Mouse (Mus musculus) CH12.LX (cell line): ENCODE data around the gene Tnxb. TPM values are rescaled to one million over a fixed set of nuclear protein-coding genes. Genes with fewer than 3 reads are reported as not detected.

Experiments
- DNase-seq: peaks from one replicate; pipeline ENCODE4 v3.0.0-alpha.2; 2013; ENCODE audit errors: extremely low read depth
- H3K27ac ChIP-seq: 2 replicates; pipeline ENCODE4 v1.5.1; 2012; ENCODE audit warnings: low read depth, mild to moderate bottlenecking, control low read depth, moderate library complexity; ENCODE audit not compliant: insufficient read depth
- H3K27me3 ChIP-seq: replicated peaks from 2 replicates; pipeline ENCODE3; 2012; ENCODE audit warnings: inconsistent platforms
- H3K36me3 ChIP-seq, 2 experiments: replicated peaks in 1 of 2; 2 replicates each; pipeline versions ENCODE3 to v1.6.1; 2012; ENCODE audit warnings: inconsistent platforms in 1 of 2, low read length in 1 of 2, mild to moderate bottlenecking in 1 of 2, mixed read lengths in 1 of 2, moderate library complexity in 1 of 2; ENCODE audit not compliant: control insufficient read depth in 1 of 2, insufficient read depth in 1 of 2
- H3K4me1 ChIP-seq, 2 experiments: 2 replicates each; pipeline ENCODE4 v1.6.1; 2012; ENCODE audit warnings: inconsistent platforms in 1 of 2, moderate library complexity in 1 of 2; ENCODE audit not compliant: insufficient read depth in 2 of 2, control insufficient read depth in 1 of 2
- H3K4me2 ChIP-seq: 2 replicates; pipeline ENCODE4 v1.6.1; 2012; ENCODE audit warnings: low read depth, mild to moderate bottlenecking, control low read depth; ENCODE audit not compliant: poor library complexity, insufficient read depth, severe bottlenecking
- H3K4me3 ChIP-seq, 3 experiments: fragments of 150-350 bp in 1 of 3; sonication (generic) in 1 of 3; replicated peaks in 1 of 3; 2 replicates each; pipeline versions ENCODE3 to v1.5.1; 2011 to 2012; ENCODE audit warnings: low read depth in 2 of 3, low read length in 2 of 3, mild to moderate bottlenecking in 2 of 3, moderate library complexity in 2 of 3, control low read depth in 1 of 3, improper control_type of control experiment in 1 of 3, inconsistent platforms in 1 of 3, mixed read lengths in 1 of 3; ENCODE audit not compliant: poor library complexity in 1 of 3
- H3K79me2 ChIP-seq: replicated peaks from 2 replicates; pipeline ENCODE4 v1.6.1; 2012; ENCODE audit warnings: mild to moderate bottlenecking, moderate library complexity; ENCODE audit not compliant: control insufficient read depth, poor library complexity, insufficient read depth, severe bottlenecking; ENCODE audit errors: extremely low read depth
- H3K9ac ChIP-seq: 2 replicates; pipeline ENCODE4 v1.6.1; 2012; ENCODE audit warnings: low read depth, mild to moderate bottlenecking, control low read depth, moderate library complexity; ENCODE audit not compliant: insufficient read depth
- H3K9me3 ChIP-seq: replicated peaks from 2 replicates; pipeline ENCODE3; 2012; ENCODE audit warnings: low read length, inconsistent platforms, mixed read lengths
- CTCF ChIP-seq, 2 experiments: IDR thresholded peaks in 1 of 2; conservative IDR thresholded peaks in 1 of 2; 2 replicates each; pipeline ENCODE4 v1.5.1; 2011 to 2012; ENCODE audit warnings: low read depth in 2 of 2, low read length in 2 of 2, improper control_type of control experiment in 1 of 2, inconsistent platforms in 1 of 2, mild to moderate bottlenecking in 1 of 2, moderate library complexity in 1 of 2
- E2F4 ChIP-seq: IDR thresholded peaks from 2 replicates; pipeline ENCODE4 v1.6.1; 2011; ENCODE audit warnings: low read depth, low read length, improper control_type of control experiment; ENCODE audit not compliant: insufficient replicate concordance
- ELF1 ChIP-seq: IDR thresholded peaks from 2 replicates; pipeline ENCODE4 v1.6.1; 2014; ENCODE audit warnings: low read depth, mild to moderate bottlenecking, inconsistent platforms, low read length, improper control_type of control experiment
- ETS1 ChIP-seq: conservative IDR thresholded peaks from 2 replicates; pipeline ENCODE4 v1.6.1; 2012; ENCODE audit warnings: low read depth, mild to moderate bottlenecking, inconsistent platforms, low read length, improper control_type of control experiment, moderate library complexity
- GABPA ChIP-seq: IDR thresholded peaks from 2 replicates; pipeline ENCODE4 v1.6.1; 2012; ENCODE audit warnings: low read depth, low read length, improper control_type of control experiment, inconsistent platforms; ENCODE audit not compliant: insufficient replicate concordance
- JUN ChIP-seq: IDR thresholded peaks from 2 replicates; pipeline ENCODE4 v1.6.1; 2011; ENCODE audit warnings: low read depth, mild to moderate bottlenecking, low read length, improper control_type of control experiment, moderate library complexity; ENCODE audit not compliant: insufficient read depth
- KAT2A ChIP-seq: IDR thresholded peaks from 2 replicates; pipeline ENCODE4 v1.6.1; 2012; ENCODE audit warnings: low read length, improper control_type of control experiment, inconsistent platforms; ENCODE audit not compliant: insufficient replicate concordance
- MAX ChIP-seq: IDR thresholded peaks from 2 replicates; pipeline ENCODE4 v1.6.1; 2011; ENCODE audit warnings: low read length, improper control_type of control experiment
- MAZ ChIP-seq: IDR thresholded peaks from 2 replicates; pipeline ENCODE4 v1.6.1; 2012; ENCODE audit warnings: low read depth, mild to moderate bottlenecking, inconsistent platforms, low read length, improper control_type of control experiment, moderate library complexity
- MEF2A ChIP-seq: IDR thresholded peaks from 2 replicates; pipeline ENCODE4 v1.6.1; 2014; ENCODE audit warnings: low read depth, mild to moderate bottlenecking, inconsistent platforms, low read length, improper control_type of control experiment, borderline replicate concordance
- MXI1 ChIP-seq: IDR thresholded peaks from 2 replicates; pipeline ENCODE4 v1.6.1; 2011; ENCODE audit warnings: mild to moderate bottlenecking, low read depth, low read length, improper control_type of control experiment
- MYC ChIP-seq: IDR thresholded peaks from 2 replicates; pipeline ENCODE4 v1.6.1; 2011; ENCODE audit warnings: low read depth, mild to moderate bottlenecking, improper control_type of control experiment, low read length
- POLR2A ChIP-seq: IDR thresholded peaks from 2 replicates; pipeline ENCODE4 v1.6.1; 2011; ENCODE audit warnings: low read depth, mild to moderate bottlenecking, improper control_type of control experiment, low read length
- POLR2AphosphoS2 ChIP-seq: IDR thresholded peaks from 2 replicates; pipeline ENCODE4 v1.6.1; 2011; ENCODE audit warnings: low read depth, low read length, improper control_type of control experiment
- RAD21 ChIP-seq: IDR thresholded peaks from 2 replicates; pipeline ENCODE4 v1.6.1; 2011; ENCODE audit warnings: low read depth, mild to moderate bottlenecking, low read length, improper control_type of control experiment, moderate library complexity
- SIN3A ChIP-seq: IDR thresholded peaks from 2 replicates; pipeline ENCODE4 v1.6.1; 2012; ENCODE audit warnings: low read length, improper control_type of control experiment, inconsistent platforms
- SMC3 ChIP-seq: IDR thresholded peaks from 2 replicates; pipeline ENCODE4 v1.6.1; 2011; ENCODE audit warnings: low read depth, low read length, improper control_type of control experiment
- ZC3H11A ChIP-seq: IDR thresholded peaks from 2 replicates; pipeline ENCODE4 v1.6.1; 2012; ENCODE audit warnings: low read depth, mild to moderate bottlenecking, inconsistent platforms, low read length, improper control_type of control experiment
- ZKSCAN1 ChIP-seq: IDR thresholded peaks from 2 replicates; pipeline ENCODE4 v1.6.1; 2012; ENCODE audit warnings: low read depth, inconsistent platforms, low read length, improper control_type of control experiment, borderline replicate concordance
- ZMIZ1 ChIP-seq: IDR thresholded peaks from 2 replicates; pipeline ENCODE4 v1.6.1; 2012; ENCODE audit warnings: low read depth, mild to moderate bottlenecking, inconsistent platforms, low read length, improper control_type of control experiment
- dilution Hi-C: fragments of 300-500 bp; cut with MboI; formaldehyde crosslinking; loops from 2 replicates; pipeline ENCODE4 v1.14.3; 2020; ENCODE audit warnings: low sequenced_read_pairs; ENCODE audit not compliant: extremely low pct_unique_long_range_greater_than_20kb, extremely low pct_ligation_motif_present
- in situ Hi-C: fragments of 300-500 bp; cut with MboI; formaldehyde crosslinking; loops from 3 replicates; pipeline ENCODE4 v1.14.3; 2019; ENCODE audit warnings: low sequenced_read_pairs, low pct_ligation_motif_present, low pct_unique_long_range_greater_than_20kb, mixed read lengths
- polyA plus RNA-seq: library from polyadenylated mRNA; unstranded; fragments of >175 nt; gene quantifications from 2 replicates; pipeline ENCODE4 v1.2.1, GENCODE M21; 2012; ENCODE audit warnings: low read depth; ENCODE audit not compliant: insufficient read length
- total RNA-seq, 2 experiments: library from RNA; depleted of rRNA; stranded (reverse); fragments of 300-350 nt in 1 of 2; fragments of >200 nt in 1 of 2; gene quantifications; 2 replicates each; pipeline ENCODE4 v1.2.3; 2012 to 2014

Gene Tnxb
- total and polyA plus RNA-seq, 3 experiments, result not detected

DNA sequence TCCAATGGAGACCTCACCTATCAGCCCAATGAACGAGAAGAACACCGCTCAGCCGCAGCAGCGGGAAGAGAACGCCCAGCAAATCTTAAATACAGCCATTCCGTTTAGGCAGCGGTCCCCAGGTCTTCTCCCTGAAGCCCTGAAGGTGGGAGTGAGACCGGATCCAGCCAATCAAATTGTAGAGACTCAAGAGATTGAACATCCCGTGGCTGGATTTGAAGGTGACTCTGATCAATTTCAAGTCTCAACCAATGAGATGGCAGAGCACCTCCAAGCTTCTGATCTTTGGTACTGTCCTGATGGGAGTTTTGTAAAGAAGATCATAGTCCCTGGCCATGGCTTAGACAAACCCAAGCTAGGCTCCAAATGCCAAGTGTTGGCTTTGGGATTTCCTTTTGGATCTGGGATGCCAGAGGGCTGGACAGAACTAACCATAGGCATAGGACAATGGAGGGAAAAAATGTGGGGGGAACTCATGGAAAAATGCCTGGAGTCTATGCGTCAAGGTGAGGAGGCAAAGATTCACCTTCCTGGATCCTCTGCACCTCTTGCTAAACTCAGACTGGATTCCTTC, 25.0 kb upstream of the Tnxb start:
- Histone ChIP-seq H3K9me3 (no peaks in the 10 kb centered on the region), H3K4me2 (peak overlapping the region; percentile 86), H3K4me3 (peak overlapping the region; percentile 65 to 80 (median 76)), H3K27ac (no peak overlapping the region), H3K79me2 (no peaks in the 10 kb centered on the region; the same call in 1 of the 2 replicates)
- in situ Hi-C loops, result no loop called here
- TF ChIP-seq MXI1, result no peak
- TF ChIP-seq MAX, result no peak
- TF ChIP-seq, all 38 proteins: peak for 0
- H3K27me3 ChIP-seq, result peaks cover 35% of the 10 kb centered on the region
- H3K36me3 ChIP-seq, result peaks cover 9 to 29% of the 10 kb centered on the region in 2 experiments
- H3K9ac ChIP-seq, result peak overlapping the region; percentile 94; the same call in 1 of the 2 replicates
- no peak for DNase-seq
- H3K4me1 ChIP-seq, result peaks cover 16 to 54% of the 10 kb centered on the region in 2 experiments
- dilution Hi-C loops, result no loop called here

DNA sequence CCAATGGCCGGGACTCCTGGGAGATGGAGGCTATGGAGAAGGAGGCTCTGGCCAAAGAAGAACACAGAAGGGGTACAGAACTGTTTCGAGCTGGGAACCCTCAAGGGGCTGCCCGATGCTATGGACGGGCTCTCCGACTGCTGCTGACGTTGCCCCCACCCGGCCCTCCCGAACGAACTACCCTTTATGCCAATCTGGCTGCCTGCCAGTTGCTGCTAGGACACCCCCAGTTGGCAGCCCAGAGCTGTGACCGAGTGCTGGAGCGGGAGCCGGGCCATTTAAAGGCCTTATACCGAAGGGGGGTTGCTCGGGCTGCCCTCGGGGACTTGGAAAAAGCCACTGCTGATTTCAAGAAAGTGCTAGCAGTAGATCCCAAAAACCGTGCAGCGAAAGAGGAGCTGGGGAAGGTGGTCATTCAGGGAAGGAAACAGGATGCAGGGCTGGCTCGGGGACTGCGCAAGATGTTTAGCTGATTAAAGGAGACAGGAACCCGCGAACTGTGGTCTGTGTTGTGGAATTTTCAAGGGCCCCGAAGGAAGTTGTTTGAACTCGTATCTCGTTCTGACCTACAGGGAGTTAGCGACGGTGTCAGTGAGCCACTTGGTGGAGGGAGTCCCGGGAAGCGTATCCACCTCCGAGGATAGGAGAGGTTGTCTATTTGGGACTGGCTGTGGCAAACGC, 24.4 kb upstream of the Tnxb start:
- Histone ChIP-seq H3K4me2 (no peak overlapping the region), H3K27me3 (peaks cover 28% of the 10 kb centered on the region), H3K27ac (no peak overlapping the region), H3K36me3 (peaks cover 15 to 36% of the 10 kb centered on the region in 2 experiments), H3K79me2 (no peaks in the 10 kb centered on the region; the same call in 1 of the 2 replicates), H3K9ac (no peak overlapping the region), H3K4me1 (peaks cover 16 to 48% of the 10 kb centered on the region in 2 experiments), H3K4me3 (no peak overlapping the region), H3K9me3 (no peaks in the 10 kb centered on the region)
- in situ Hi-C loops (no loop called here), dilution Hi-C loops (no loop called here)
- no peak for DNase-seq
- TF ChIP-seq E2F4 (no peak), MEF2A (no peak), MAZ (no peak), MAX (no peak), SMC3 (no peak), ZMIZ1 (no peak)

DNA sequence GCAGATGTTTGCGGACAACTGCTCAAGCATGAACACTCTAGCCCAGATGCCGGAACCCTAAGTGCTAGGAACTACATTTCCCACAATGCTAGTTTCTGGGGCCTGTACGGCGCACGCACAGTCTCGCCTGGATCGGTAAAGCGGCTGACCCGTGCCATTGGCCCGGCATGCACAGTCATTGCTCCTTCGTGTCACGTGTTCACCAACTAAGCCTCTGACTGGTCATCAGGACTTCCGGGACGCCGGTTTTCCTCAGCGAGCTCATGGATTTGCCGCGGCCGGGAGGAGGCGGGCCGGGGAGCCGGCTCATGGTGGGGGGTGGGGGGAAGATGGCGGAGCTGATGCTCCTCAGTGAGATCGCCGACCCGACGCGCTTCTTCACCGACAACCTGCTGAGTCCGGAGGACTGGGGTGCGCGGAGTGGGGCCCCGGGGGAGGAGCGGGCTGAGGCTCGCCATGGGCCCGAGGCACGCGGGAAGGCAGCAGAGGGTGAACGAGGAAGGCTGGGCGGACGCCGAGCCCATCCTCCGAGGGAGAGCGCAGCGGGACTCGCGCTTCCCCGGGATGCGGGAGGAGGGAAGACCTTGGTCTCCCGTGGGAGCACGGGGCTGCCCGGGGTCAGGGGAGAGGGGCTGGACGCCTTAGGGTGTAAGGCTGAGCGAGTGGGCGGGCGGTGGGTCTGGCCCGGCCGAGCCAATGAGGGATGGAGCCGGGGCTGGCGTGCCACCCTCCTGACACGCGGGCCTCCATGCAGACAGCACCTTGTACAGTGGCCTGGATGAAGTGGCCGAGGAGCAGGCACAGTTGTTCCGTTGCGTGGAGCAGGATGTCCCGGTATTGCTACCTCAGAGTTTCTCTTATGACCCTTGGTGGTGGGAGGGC, 23.2 kb upstream of the Tnxb start, which contains the start of gene Atf6b:
Gene Atf6b (plus strand): TSS at position 241 of the 882 bp plus-strand sequence.
- dilution Hi-C loops, result no loop called here
- peak within 1 kb of the TSS; percentile 90 for H3K9ac ChIP-seq
- peak; percentile 98 for DNase-seq
- peak within 1 kb of the TSS; percentile 42; the same call in 1 of the 2 replicates for H3K27ac ChIP-seq
- H3K36me3 ChIP-seq, result peaks cover 27 to 47% of the 10 kb centered on the region in 2 experiments
- peak within 1 kb of the TSS; percentile 85 for H3K4me2 ChIP-seq
- peaks cover 16 to 45% of the 10 kb centered on the region in 2 experiments for H3K4me1 ChIP-seq
- no peaks in the 10 kb centered on the region; the same call in 1 of the 2 replicates for H3K79me2 ChIP-seq
- H3K27me3 ChIP-seq, result peaks cover 19% of the 10 kb centered on the region
- H3K4me3 ChIP-seq, result peak within 1 kb of the TSS; percentile 86 to 94 (median 94)
- no peaks in the 10 kb centered on the region for H3K9me3 ChIP-seq
- in situ Hi-C loops, result no loop called here
- TF ChIP-seq MAZ (no peak), ZC3H11A (no peak), ETS1 (no peak), MYC (peak; percentile 61; the same call in 1 of the 2 replicates), POLR2AphosphoS2 (no peak; the same call in 1 of the 2 replicates), GABPA (peak; percentile 8; the same call in 1 of the 2 replicates), JUN (no peak), ZKSCAN1 (no peak), POLR2A (peak; percentile 82), MXI1 (peak; percentile 80), RAD21 (no peak), KAT2A (peak; percentile 95; the same call in 1 of the 2 replicates), MEF2A (peak; percentile 65; the same call in 1 of the 2 replicates), CTCF (conservative IDR thresholded peaks at IDR 0.05 in 1 of 2, IDR thresholded peaks at IDR 0.05 in 1 of 2; ENCODE audit: low read depth in 2 of 2, low read length in 2 of 2) (no peak), SIN3A (peak; percentile 63; the same call in 1 of the 2 replicates), ELF1 (peak; percentile 98), MAX (peak; percentile 98)
